In the genomic region with DNA sequence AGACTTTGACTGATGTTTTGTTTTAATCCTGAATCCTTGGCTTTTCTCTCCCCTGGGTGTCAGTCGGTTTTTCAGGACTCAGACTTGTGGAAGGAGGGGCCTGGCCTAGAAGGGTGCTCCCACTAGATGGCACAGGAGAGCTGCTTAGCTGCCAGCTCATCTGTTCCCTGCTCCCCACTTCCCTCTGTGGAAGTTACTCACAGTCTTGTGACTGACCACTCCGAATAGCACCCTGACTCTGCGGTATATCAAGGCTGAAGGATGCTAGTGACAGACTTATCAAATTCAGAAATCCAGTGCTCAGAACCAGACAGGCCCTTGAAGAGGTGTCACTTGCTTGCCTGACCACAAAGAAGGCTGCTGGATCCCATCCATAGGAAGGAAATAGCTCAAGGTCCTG, we compare ENCODE assay signal across 8 mouse cellular contexts. TPM values are rescaled to one million over a fixed set of nuclear protein-coding genes. Genes with fewer than 3 reads are reported as not detected.
A peak's percentile ranks its signal among the peaks of the same experiment; 100 is the strongest.
DNase-seq lines count a peak whose midpoint lies in the region; ATAC-seq and TF ChIP-seq lines count a peak whose summit lies in the region.

No protein-coding gene starts in this region.

- peak overlapping the region; percentile 95 for H3K27ac ChIP-seq in bone marrow macrophage, adult 2 months (ENCODE audit: insufficient read depth, low read depth, low read length)
- H3K27ac ChIP-seq in forebrain, embryonic 13.5 days, result peak overlapping the region; percentile 19; the same call in 1 of the 2 replicates
- no peak overlapping the region for H3K27ac ChIP-seq in neural tube, embryonic 13.5 days (replicated peaks)

- no peaks in the 10 kb centered on the region for H3K9me3 ChIP-seq in forebrain, embryonic 13.5 days (replicated peaks)
- H3K9me3 ChIP-seq in neural tube, embryonic 13.5 days, result no peaks in the 10 kb centered on the region

- no peak overlapping the region for H3K4me2 ChIP-seq in forebrain, embryonic 13.5 days
- H3K4me2 ChIP-seq in neural tube, embryonic 13.5 days, result no peak overlapping the region

- DNase-seq in A20 (ENCODE audit: low read depth, low spot score), result peak; percentile 44
- DNase-seq in heart, postnatal 10 days, result peak; percentile 87 to 89
- DNase-seq in kidney, postnatal 36 days, result peak; percentile 84 to 88
- DNase-seq in lung, adult 18-20 months, result peak; percentile 80 to 85
- DNase-seq in testis, postnatal 14 days (ENCODE audit: low spot score), result peak; percentile 36

- peaks cover 31% of the 10 kb centered on the region for H3K36me3 ChIP-seq in forebrain, embryonic 13.5 days (ENCODE audit: poor library complexity, severe bottlenecking)
- peaks cover 35% of the 10 kb centered on the region for H3K36me3 ChIP-seq in neural tube, embryonic 13.5 days

- H3K27me3 ChIP-seq in forebrain, embryonic 13.5 days, result no peaks in the 10 kb centered on the region
- H3K27me3 ChIP-seq in neural tube, embryonic 13.5 days, result no peaks in the 10 kb centered on the region

- H3K4me1 ChIP-seq in bone marrow macrophage, adult 2 months (ENCODE audit: control insufficient read depth, insufficient read depth, low read length), result peaks cover 64% of the 10 kb centered on the region
- peaks cover 5% of the 10 kb centered on the region; the same call in 1 of the 2 replicates for H3K4me1 ChIP-seq in forebrain, embryonic 13.5 days
- peaks cover 9% of the 10 kb centered on the region for H3K4me1 ChIP-seq in neural tube, embryonic 13.5 days (replicated peaks)

- H3K4me3 ChIP-seq in bone marrow macrophage, adult 2 months (ENCODE audit: insufficient read depth, low read length), result no peak overlapping the region
- H3K4me3 ChIP-seq in forebrain, embryonic 13.5 days, result no peak overlapping the region
- no peak overlapping the region for H3K4me3 ChIP-seq in neural tube, embryonic 13.5 days

- 28% methylated on average over 3 of the region's 3 CpGs for WGBS in forebrain, embryonic 13.5 days
- 31% methylated on average over 3 of the region's 3 CpGs for WGBS in neural tube, embryonic 13.5 days

- H3K9ac ChIP-seq in forebrain, embryonic 13.5 days, result no peak overlapping the region; the same call in 1 of the 2 replicates
- H3K9ac ChIP-seq in neural tube, embryonic 13.5 days, result no peak overlapping the region

- TF ChIP-seq CTCF in bone marrow macrophage, adult 2 months (IDR thresholded peaks at IDR 0.05; ENCODE audit: low read depth, low read length), result peak; percentile 72

- intact Hi-C loops in heart, postnatal 10 days (cut with DNase I), result loop anchor here (1.0 to 5.0 kb wide), 4 partner anchors 62 to 226 kb away; a partner anchor contains a TSS

- ATAC-seq in forebrain, embryonic 13.5 days, result peak; percentile 81
- peak; percentile 79 for ATAC-seq in neural tube, embryonic 13.5 days (ENCODE audit: low read depth)

- no peak for TF ChIP-seq POLR2A in bone marrow macrophage, adult 2 months (IDR thresholded peaks at IDR 0.05; ENCODE audit: borderline replicate concordance, low read depth, low read length)

RNA-seq across cellular contexts. Expression of a gene that starts 30.5 kb away (rescaled TPM):
- polyA plus RNA-seq in bone marrow macrophage, adult 2 months (2012; ENCODE audit: insufficient read depth, insufficient read length, missing spikeins), result not detected in 2 replicates
- 0.10 and 0.17 TPM in 2 replicates for polyA plus RNA-seq in forebrain, embryonic 13.5 days (2015; fragmentation: Nextera tagmentation; extraction: Ambion mirVana)
- total RNA-seq in heart, postnatal 10 days (2021), result under 1 TPM; 0.07 to 0.20 TPM
- 2.2 and 4.1 TPM in 2 replicates for polyA plus RNA-seq in neural tube, embryonic 13.5 days (2015; fragmentation: Nextera tagmentation; extraction: Ambion mirVana)

RNA-seq across cellular contexts. Expression of a gene that starts 43.7 kb away (rescaled TPM):
- not detected in 2 replicates for polyA plus RNA-seq in bone marrow macrophage, adult 2 months (2012; ENCODE audit: insufficient read depth, insufficient read length, missing spikeins)
- not detected in 2 replicates for polyA plus RNA-seq in forebrain, embryonic 13.5 days (2015; fragmentation: Nextera tagmentation; extraction: Ambion mirVana)
- total RNA-seq in heart, postnatal 10 days (2021), result not detected
- polyA plus RNA-seq in neural tube, embryonic 13.5 days (2015; fragmentation: Nextera tagmentation; extraction: Ambion mirVana), result not detected in 2 replicates

RNA-seq across cellular contexts. Expression of a gene that starts 47.8 kb away (rescaled TPM):
- polyA plus RNA-seq in bone marrow macrophage, adult 2 months (2012; ENCODE audit: insufficient read depth, insufficient read length, missing spikeins), result 6.0 and 9.3 TPM in 2 replicates
- polyA plus RNA-seq in forebrain, embryonic 13.5 days (2015; fragmentation: Nextera tagmentation; extraction: Ambion mirVana), result 26.1 and 28.4 TPM in 2 replicates
- 10 to 100 TPM; 22.4 to 22.9 TPM for total RNA-seq in heart, postnatal 10 days (2021)
- polyA plus RNA-seq in neural tube, embryonic 13.5 days (2015; fragmentation: Nextera tagmentation; extraction: Ambion mirVana), result 26.3 and 27.8 TPM in 2 replicates

RNA-seq across cellular contexts. Expression of a gene that starts 47.9 kb away (rescaled TPM):
- polyA plus RNA-seq in bone marrow macrophage, adult 2 months (2012; ENCODE audit: insufficient read depth, insufficient read length, missing spikeins), result 12.0 and 13.8 TPM in 2 replicates
- 20.4 and 21.3 TPM in 2 replicates for polyA plus RNA-seq in forebrain, embryonic 13.5 days (2015; fragmentation: Nextera tagmentation; extraction: Ambion mirVana)
- 1 to 10 TPM; 2.6 to 3.5 TPM for total RNA-seq in heart, postnatal 10 days (2021)
- polyA plus RNA-seq in neural tube, embryonic 13.5 days (2015; fragmentation: Nextera tagmentation; extraction: Ambion mirVana), result 12.6 and 12.9 TPM in 2 replicates

Comparison
In these comparisons a context has a peak if more than half of its experiments do, and no peak if none do; other contexts are left out.
1. DNase-seq: peak in every context shown above with its lines; median percentile 88 in heart, postnatal 10 days; 86 in kidney, postnatal 36 days; 82 in lung, adult 18-20 months; 44 in A20; 36 in testis, postnatal 14 days.